8 mouse cellular contexts compared by ENCODE assay signal in genomic region chr4:46038892-46039751, GRCm38 (mm10). TPM values are rescaled to one million over a fixed set of nuclear protein-coding genes. Genes with fewer than 3 reads are reported as not detected.
DNase-seq lines count a peak whose midpoint lies in the region; ATAC-seq and TF ChIP-seq lines count a peak whose summit lies in the region.

Tmod1 (plus strand) TSS chr4:46038935.

- no peak for TF ChIP-seq CTCF in bone marrow macrophage, adult 2 months (IDR thresholded peaks at IDR 0.05; ENCODE audit: low read depth, low read length)
- TF ChIP-seq CTCF in midbrain, postnatal 0 days (IDR thresholded peaks at IDR 0.05), result 0 out of 2 replicates have a peak, but pooled peaks have one; percentile 1

- no peak within 1 kb of the TSS for H3K27ac ChIP-seq in bone marrow macrophage, adult 2 months (ENCODE audit: insufficient read depth, low read depth, low read length)
- peak within 1 kb of the TSS; percentile 100 for H3K27ac ChIP-seq in heart, embryonic 13.5 days (replicated peaks)
- no peak within 1 kb of the TSS for H3K27ac ChIP-seq in kidney, embryonic 16.5 days (ENCODE audit: low read length)
- peak within 1 kb of the TSS; percentile 97 for H3K27ac ChIP-seq in liver, embryonic 11.5 days (ENCODE audit: low read depth, low read length)
- no peak within 1 kb of the TSS for H3K27ac ChIP-seq in midbrain, postnatal 0 days (ENCODE audit: low read depth, low read length)
- no peak within 1 kb of the TSS for H3K27ac ChIP-seq in stomach, embryonic 14.5 days (ENCODE audit: low read length)

- H3K9me3 ChIP-seq in erythroblast, embryonic 14.5 days (ENCODE audit: control insufficient read depth, low read length), result no peaks in the 10 kb centered on the region
- H3K9me3 ChIP-seq in heart, embryonic 13.5 days, result no peaks in the 10 kb centered on the region
- no peaks in the 10 kb centered on the region for H3K9me3 ChIP-seq in kidney, embryonic 16.5 days (ENCODE audit: low read length)
- no peaks in the 10 kb centered on the region for H3K9me3 ChIP-seq in liver, embryonic 11.5 days (ENCODE audit: control insufficient read depth, low read length)
- H3K9me3 ChIP-seq in midbrain, postnatal 0 days (ENCODE audit: low read length), result no peaks in the 10 kb centered on the region
- H3K9me3 ChIP-seq in stomach, embryonic 14.5 days (ENCODE audit: control insufficient read depth, low read depth, low read length), result no peaks in the 10 kb centered on the region

- H3K27me3 ChIP-seq in erythroblast, embryonic 14.5 days (ENCODE audit: control insufficient read depth), result peaks cover 42% of the 10 kb centered on the region
- peaks cover 31% of the 10 kb centered on the region for H3K27me3 ChIP-seq in heart, embryonic 13.5 days (replicated peaks)
- peaks cover 31% of the 10 kb centered on the region for H3K27me3 ChIP-seq in kidney, embryonic 16.5 days (ENCODE audit: insufficient read depth, low read length)
- peaks cover 27% of the 10 kb centered on the region for H3K27me3 ChIP-seq in liver, embryonic 11.5 days (replicated peaks; ENCODE audit: control insufficient read depth, insufficient read depth, low read length)
- H3K27me3 ChIP-seq in midbrain, postnatal 0 days (ENCODE audit: insufficient read depth, low read length), result peaks cover 35% of the 10 kb centered on the region; the same call in 1 of the 2 replicates
- peaks cover 30% of the 10 kb centered on the region for H3K27me3 ChIP-seq in stomach, embryonic 14.5 days (ENCODE audit: control insufficient read depth, insufficient read depth, low read length)

- peak within 1 kb of the TSS; percentile 84 for H3K4me2 ChIP-seq in heart, embryonic 13.5 days
- peak within 1 kb of the TSS; percentile 100 for H3K4me2 ChIP-seq in kidney, embryonic 16.5 days (replicated peaks; ENCODE audit: low read depth, low read length)
- H3K4me2 ChIP-seq in liver, embryonic 11.5 days, result peak within 1 kb of the TSS; percentile 93
- H3K4me2 ChIP-seq in midbrain, postnatal 0 days (ENCODE audit: low read depth, low read length, poor library complexity, severe bottlenecking), result peak within 1 kb of the TSS; percentile 98
- peak within 1 kb of the TSS; percentile 97 for H3K4me2 ChIP-seq in stomach, embryonic 14.5 days (replicated peaks; ENCODE audit: low read depth, low read length)

- no peak for TF ChIP-seq POLR2A in bone marrow macrophage, adult 2 months (IDR thresholded peaks at IDR 0.05; ENCODE audit: borderline replicate concordance, low read depth, low read length)

- ATAC-seq in heart, embryonic 13.5 days (ENCODE audit: extremely low read depth, insufficient number of reproducible peaks, low FRiP score, low TSS enrichment), result peak; percentile 66
- ATAC-seq in kidney, embryonic 16.5 days (ENCODE audit: low FRiP score, low TSS enrichment), result peak; percentile 74
- peak; percentile 70 for ATAC-seq in liver, embryonic 11.5 days (replicated peaks; ENCODE audit: low FRiP score)
- no peak for ATAC-seq in midbrain, postnatal 0 days (ENCODE audit: low FRiP score)
- ATAC-seq in stomach, embryonic 14.5 days (ENCODE audit: insufficient number of reproducible peaks, insufficient read depth, low FRiP score, low read depth), result peak; percentile 68; the same call in 1 of the 2 replicates

- peaks cover 44% of the 10 kb centered on the region for H3K36me3 ChIP-seq in erythroblast, embryonic 14.5 days (ENCODE audit: control insufficient read depth)
- H3K36me3 ChIP-seq in heart, embryonic 13.5 days, result no peaks in the 10 kb centered on the region; the same call in 1 of the 2 replicates
- H3K36me3 ChIP-seq in kidney, embryonic 16.5 days (ENCODE audit: insufficient read depth, low read length), result no peaks in the 10 kb centered on the region
- no peaks in the 10 kb centered on the region for H3K36me3 ChIP-seq in liver, embryonic 11.5 days (ENCODE audit: control insufficient read depth, insufficient read depth, low read length)
- H3K36me3 ChIP-seq in midbrain, postnatal 0 days (ENCODE audit: insufficient read depth, low read length), result peaks cover 3% of the 10 kb centered on the region; the same call in 1 of the 2 replicates
- H3K36me3 ChIP-seq in stomach, embryonic 14.5 days (ENCODE audit: control insufficient read depth, insufficient read depth, low read length), result no peaks in the 10 kb centered on the region

- H3K9ac ChIP-seq in heart, embryonic 13.5 days, result peak within 1 kb of the TSS; percentile 91
- peak within 1 kb of the TSS; percentile 73 for H3K9ac ChIP-seq in kidney, embryonic 16.5 days (replicated peaks; ENCODE audit: low read length)
- peak within 1 kb of the TSS; percentile 89 for H3K9ac ChIP-seq in liver, embryonic 11.5 days (ENCODE audit: low read depth, low read length)
- peak within 1 kb of the TSS; percentile 56 for H3K9ac ChIP-seq in midbrain, postnatal 0 days (replicated peaks; ENCODE audit: low read length, poor library complexity, severe bottlenecking)
- H3K9ac ChIP-seq in stomach, embryonic 14.5 days (replicated peaks; ENCODE audit: low read depth, low read length), result peak within 1 kb of the TSS; percentile 29; the same call in 1 of the 2 replicates

- H3K4me3 ChIP-seq in bone marrow macrophage, adult 2 months (ENCODE audit: insufficient read depth, low read length), result peak within 1 kb of the TSS; percentile 82
- peak within 1 kb of the TSS; percentile 90 for H3K4me3 ChIP-seq in erythroblast, embryonic 14.5 days (replicated peaks)
- peak within 1 kb of the TSS; percentile 90 for H3K4me3 ChIP-seq in heart, embryonic 13.5 days
- peak within 1 kb of the TSS; percentile 74 for H3K4me3 ChIP-seq in kidney, embryonic 16.5 days (ENCODE audit: low read length)
- peak within 1 kb of the TSS; percentile 89 for H3K4me3 ChIP-seq in liver, embryonic 11.5 days (ENCODE audit: low read depth, low read length)
- peak within 1 kb of the TSS; percentile 55 for H3K4me3 ChIP-seq in midbrain, postnatal 0 days (ENCODE audit: low read depth, low read length)
- peak within 1 kb of the TSS; percentile 56 for H3K4me3 ChIP-seq in stomach, embryonic 14.5 days (ENCODE audit: low read depth, low read length)

- peaks cover 28% of the 10 kb centered on the region for H3K4me1 ChIP-seq in bone marrow macrophage, adult 2 months (ENCODE audit: control insufficient read depth, insufficient read depth, low read length)
- H3K4me1 ChIP-seq in erythroblast, embryonic 14.5 days (ENCODE audit: control insufficient read depth), result peaks cover 66% of the 10 kb centered on the region
- H3K4me1 ChIP-seq in heart, embryonic 13.5 days, result peaks cover 59% of the 10 kb centered on the region
- peaks cover 22% of the 10 kb centered on the region for H3K4me1 ChIP-seq in kidney, embryonic 16.5 days (ENCODE audit: insufficient read depth, low read length)
- peaks cover 29% of the 10 kb centered on the region for H3K4me1 ChIP-seq in liver, embryonic 11.5 days (replicated peaks; ENCODE audit: control insufficient read depth, insufficient read depth, low read length)
- peaks cover 8% of the 10 kb centered on the region; the same call in 1 of the 2 replicates for H3K4me1 ChIP-seq in midbrain, postnatal 0 days (ENCODE audit: insufficient read depth, low read length)
- peaks cover 7% of the 10 kb centered on the region; the same call in 1 of the 2 replicates for H3K4me1 ChIP-seq in stomach, embryonic 14.5 days (ENCODE audit: control insufficient read depth, insufficient read depth, low read length)

- under 1% methylated on average over 70 of the region's 72 CpGs for WGBS in heart, embryonic 13.5 days
- under 1% methylated on average over 71 of the region's 72 CpGs for WGBS in kidney, embryonic 16.5 days
- WGBS in liver, embryonic 11.5 days, result under 1% methylated on average over 62 of the region's 72 CpGs
- 1% methylated on average over 51 of the region's 72 CpGs for WGBS in midbrain, postnatal 0 days
- under 1% methylated on average over 67 of the region's 72 CpGs for WGBS in stomach, embryonic 14.5 days

- DNase-seq in CD4-positive helper T cell, adult 2 months (ENCODE audit: low read depth, low spot score), result peak; percentile 41
- peak; percentile 71 for DNase-seq in liver, embryonic 11.5 days (ENCODE audit: low spot score)
- peak; percentile 28 for DNase-seq in midbrain, postnatal 0 days (ENCODE audit: low spot score)

RNA-seq across cellular contexts. Expression of gene Tmod1, which starts in this region (rescaled TPM):
- polyA plus RNA-seq in bone marrow macrophage, adult 2 months (2012; ENCODE audit: insufficient read depth, insufficient read length, missing spikeins), result 0.89 and 1.2 TPM in 2 replicates
- 22.7 and 25.0 TPM in 2 replicates for polyA plus RNA-seq in erythroblast, embryonic 14.5 days (2012)
- 171 and 182 TPM in 2 replicates for polyA plus RNA-seq in heart, embryonic 13.5 days (2015; fragmentation: Nextera tagmentation; extraction: Ambion mirVana)
- 6.3 and 7.6 TPM in 2 replicates for polyA plus RNA-seq in kidney, embryonic 16.5 days (2015; fragmentation: Nextera tagmentation; extraction: Ambion mirVana)
- 27.1 and 28.6 TPM in 2 replicates for polyA plus RNA-seq in liver, embryonic 11.5 days (2014; fragmentation: Nextera tagmentation; extraction: Ambion mirVana)
- total RNA-seq in midbrain, postnatal 0 days (2014; rRNA removed), result 0.42 and 0.55 TPM in 2 replicates
- polyA plus RNA-seq in midbrain, postnatal 0 days (2015; fragmentation: Nextera tagmentation; extraction: Ambion mirVana), result 0.75 and 1.0 TPM in 2 replicates
- polyA plus RNA-seq in stomach, embryonic 14.5 days (2014; fragmentation: Nextera tagmentation; extraction: Ambion mirVana), result 1.8 and 3.2 TPM in 2 replicates

Comparison
In these comparisons a context has a peak if more than half of its experiments do, and no peak if none do; other contexts are left out.
1. H3K27ac ChIP-seq: peak in heart, embryonic 13.5 days (single experiment) and liver, embryonic 11.5 days (single experiment); none in bone marrow macrophage, adult 2 months (single experiment), kidney, embryonic 16.5 days (single experiment), midbrain, postnatal 0 days (single experiment) and stomach, embryonic 14.5 days (single experiment).
2. H3K9ac ChIP-seq: peak in every context shown above with its lines; median percentile 91 in heart, embryonic 13.5 days; 89 in liver, embryonic 11.5 days; 73 in kidney, embryonic 16.5 days; 56 in midbrain, postnatal 0 days; 29 in stomach, embryonic 14.5 days.
3. Peak in every context shown above with its lines, with median percentiles within 50 percentile points of each other: DNase-seq, H3K4me3 ChIP-seq and H3K4me2 ChIP-seq.